Mouse (Mus musculus) brown adipose tissue, adult 24 weeks (tissue): Measurements from ENCODE around the gene Ly86. TPM values are rescaled to one million over a fixed set of nuclear protein-coding genes. Genes with fewer than 3 reads are reported as not detected.
A peak's percentile ranks its signal among the peaks of the same experiment; 100 is the strongest.

Source experiments
- H3K27ac ChIP-seq: fragments of 200-500 bp; replicated peaks from 2 replicates; pipeline ENCODE4 v1.5.1; 2012; ENCODE audit warnings: low read depth, mild to moderate bottlenecking, low read length
- H3K4me1 ChIP-seq: fragments of 200-500 bp; 2 replicates; pipeline ENCODE4 v1.6.1; 2012; ENCODE audit warnings: low read length, mixed read lengths; ENCODE audit not compliant: control insufficient read depth, insufficient read depth, insufficient read length
- H3K4me3 ChIP-seq: fragments of 200-500 bp; 2 replicates; pipeline ENCODE4 v1.5.1; 2012; ENCODE audit warnings: low read depth, mild to moderate bottlenecking, low read length, moderate library complexity; ENCODE audit not compliant: insufficient read depth
- polyA plus RNA-seq: library from polyadenylated mRNA; stranded (reverse); fragments of >200 nt; gene quantifications from 2 replicates; pipeline ENCODE4 v1.2.4, GENCODE M21; 2012; ENCODE audit not compliant: missing spikeins, insufficient read depth, insufficient read length

Ly86 gene
- 8.7 and 12.4 TPM in 2 replicates for polyA plus RNA-seq

DNA sequence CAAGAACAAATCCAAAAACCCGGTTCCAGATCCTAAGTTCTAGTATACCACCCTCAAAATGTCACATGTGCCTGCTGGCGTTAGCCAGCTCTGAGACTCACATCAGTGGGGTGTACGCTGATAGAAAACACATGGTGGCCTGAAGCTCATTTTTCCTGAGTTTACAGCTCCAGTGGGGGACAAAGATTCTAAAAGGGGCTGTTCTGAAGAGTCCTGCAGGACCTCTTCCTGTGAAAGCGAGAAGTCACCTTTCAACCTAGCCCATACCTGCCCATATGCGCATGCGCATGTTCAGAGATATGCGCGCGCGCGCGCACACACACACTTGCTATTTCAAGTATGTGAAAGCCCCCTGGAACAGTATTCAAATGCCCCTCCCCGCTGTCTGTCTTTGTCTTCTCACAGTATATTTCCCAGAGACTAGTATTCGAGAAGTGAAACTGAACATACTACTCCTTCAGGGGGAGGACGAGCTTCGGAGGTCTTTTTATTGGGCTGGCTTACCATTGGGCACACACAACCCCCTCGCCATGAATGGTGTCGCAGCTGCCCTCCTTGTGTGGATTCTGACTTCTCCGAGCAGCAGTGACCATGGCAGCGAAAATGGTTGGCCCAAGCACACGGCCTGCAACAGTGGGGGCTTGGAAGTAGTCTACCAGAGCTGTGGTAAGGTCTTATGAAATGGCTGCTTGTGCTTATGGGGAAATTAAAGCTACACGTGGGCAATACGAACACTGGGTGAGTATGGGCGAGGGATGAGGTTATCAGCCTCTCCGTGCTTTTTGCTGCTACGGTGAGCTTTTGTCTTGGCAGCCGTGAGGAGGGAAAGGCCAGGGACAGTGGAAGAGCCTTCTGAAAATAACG, at the start of gene Ly86:
TSS of gene Ly86 (plus strand) at position 300 of the 864 bp plus-strand sequence.
- Histone ChIP-seq H3K27ac (peak within 1 kb of the TSS; percentile 28), H3K4me3 (peak within 1 kb of the TSS; percentile 43), H3K4me1 (no peaks in the 10 kb centered on the region)

DNA sequence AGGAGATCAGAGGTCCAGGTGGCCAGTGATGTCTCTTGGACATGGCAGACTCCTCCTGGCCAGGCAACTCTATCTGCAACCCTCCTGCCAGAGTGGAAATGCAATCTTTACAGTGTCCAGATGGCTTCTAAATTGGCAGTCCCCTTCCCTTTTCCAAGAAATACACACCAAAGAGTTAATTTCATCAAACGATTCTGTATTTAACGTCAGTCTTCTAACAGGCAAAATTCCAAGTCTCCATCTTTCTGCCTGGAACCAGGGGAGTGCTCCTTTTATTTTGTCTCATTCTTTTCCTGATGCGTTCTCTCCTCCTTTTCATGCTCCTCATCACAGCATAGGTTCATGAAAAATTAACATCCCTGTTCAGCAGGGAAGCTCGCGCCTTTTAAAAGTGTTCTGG, 47.1 kb upstream of the Ly86 start:
- H3K27ac ChIP-seq: peak overlapping the region; percentile 73
- H3K4me3 ChIP-seq: no peak overlapping the region
- 0 out of 2 replicates have a peak, but pooled peaks cover 3% of the 10 kb centered on the region for H3K4me1 ChIP-seq

DNA sequence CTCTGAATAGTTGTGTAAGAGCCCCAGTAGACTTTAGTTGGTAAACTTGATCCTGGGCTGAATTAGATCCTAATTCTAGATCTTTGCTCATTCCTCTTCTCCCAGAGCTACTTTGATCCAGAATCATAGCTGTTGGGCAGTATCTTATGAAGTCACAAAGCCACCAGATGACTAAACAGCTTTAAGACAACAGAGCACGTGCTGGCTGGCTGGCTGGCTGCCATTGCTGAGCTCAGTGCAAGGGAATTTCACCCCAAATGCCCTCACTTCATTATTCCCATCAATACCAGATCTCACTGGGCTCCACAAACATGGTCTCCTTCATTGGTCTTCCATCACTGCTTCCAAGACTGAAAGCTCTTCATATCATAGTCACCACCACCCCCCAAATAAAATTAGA, 46.2 kb upstream of the Ly86 start:
- Histone ChIP-seq H3K4me3 (no peak overlapping the region), H3K27ac (peak overlapping the region; percentile 89), H3K4me1 (0 out of 2 replicates have a peak, but pooled peaks cover 3% of the 10 kb centered on the region)

DNA sequence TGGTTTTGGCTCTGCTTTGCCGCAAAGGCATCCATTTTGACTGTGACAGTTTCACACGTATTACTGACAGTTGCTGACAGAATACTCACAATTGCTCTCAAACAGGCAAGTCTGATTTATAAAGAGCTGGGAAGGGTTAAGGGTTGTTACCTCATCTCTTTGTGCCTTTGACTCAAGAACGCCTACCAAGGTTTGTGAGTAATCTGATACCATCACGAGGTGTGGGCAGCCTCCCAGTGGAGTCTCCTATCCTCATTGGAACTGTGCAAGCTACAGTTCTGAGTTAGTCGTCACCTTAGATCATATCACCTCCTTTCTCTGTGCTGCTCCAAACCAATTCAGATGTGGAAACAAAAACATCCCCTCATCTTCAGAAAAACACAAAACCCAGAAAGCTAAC, 42.1 kb upstream of the Ly86 start:
- Histone ChIP-seq H3K27ac (peak overlapping the region; percentile 76), H3K4me1 (0 out of 2 replicates have a peak, but pooled peaks cover 3% of the 10 kb centered on the region), H3K4me3 (no peak overlapping the region)

DNA sequence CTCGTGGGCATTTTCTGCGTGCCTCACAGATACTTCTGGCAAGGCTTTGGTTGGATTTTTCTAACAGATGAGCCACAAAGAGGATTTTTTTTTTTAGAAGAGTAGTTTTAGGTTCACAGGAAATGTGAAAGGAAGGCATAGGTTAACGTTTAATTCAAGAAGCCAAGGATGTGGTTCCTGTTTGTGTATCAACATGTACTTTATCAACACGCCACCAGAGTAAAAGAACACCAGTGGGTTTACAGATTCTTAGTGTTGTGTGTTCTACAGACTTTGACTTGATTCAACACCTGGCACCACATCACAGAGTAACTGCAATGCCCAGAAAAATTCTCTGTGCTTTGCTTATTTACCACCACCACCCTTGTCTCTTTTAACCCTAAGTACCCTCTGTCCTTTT, 37.0 kb upstream of the Ly86 start:
- no peak overlapping the region for H3K27ac ChIP-seq
- no peaks in the 10 kb centered on the region for H3K4me1 ChIP-seq
- H3K4me3 ChIP-seq: no peak overlapping the region

DNA sequence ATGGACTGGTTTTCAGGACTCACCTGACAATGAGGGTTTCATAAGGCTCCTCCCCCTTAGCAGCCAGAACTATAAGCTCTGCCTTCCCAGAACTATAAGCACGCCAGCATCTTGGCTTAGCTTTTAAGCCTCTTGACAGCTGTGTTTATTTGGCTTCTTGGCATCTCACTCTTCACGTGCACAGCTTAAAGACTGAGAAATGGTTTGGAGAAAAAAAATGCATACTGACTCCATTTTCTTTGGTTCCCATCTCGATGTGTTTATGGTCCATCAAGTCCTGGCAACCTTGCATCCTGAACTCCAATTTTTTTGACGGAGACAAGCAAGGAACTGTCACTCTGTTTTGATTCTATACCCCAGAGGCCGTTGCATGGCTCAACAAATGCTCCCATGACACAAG, 35.7 kb upstream of the Ly86 start:
- no peak overlapping the region for H3K27ac ChIP-seq
- no peaks in the 10 kb centered on the region for H3K4me1 ChIP-seq
- H3K4me3 ChIP-seq: no peak overlapping the region

DNA sequence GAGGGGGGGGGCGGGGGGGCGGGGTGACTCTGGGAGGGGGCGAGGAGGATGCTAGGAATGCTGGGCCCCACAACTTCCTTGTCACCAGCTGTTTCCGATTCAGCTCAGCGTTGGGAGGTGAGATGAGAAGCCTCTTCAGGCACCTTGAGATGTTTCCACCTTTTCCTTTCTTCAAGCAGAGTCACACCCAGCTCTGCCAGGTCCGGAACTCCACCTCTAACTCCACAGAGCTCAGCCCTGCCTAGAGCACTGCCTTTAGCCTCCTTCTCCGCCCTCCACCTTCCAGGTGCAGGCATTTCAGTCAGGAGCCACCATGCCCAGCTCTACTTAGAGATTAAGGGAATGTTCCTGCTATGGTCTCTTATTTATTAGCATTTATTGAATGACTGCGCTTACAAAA, 34.7 kb upstream of the Ly86 start:
- Histone ChIP-seq H3K4me3 (no peak overlapping the region), H3K4me1 (no peaks in the 10 kb centered on the region), H3K27ac (no peak overlapping the region)

DNA sequence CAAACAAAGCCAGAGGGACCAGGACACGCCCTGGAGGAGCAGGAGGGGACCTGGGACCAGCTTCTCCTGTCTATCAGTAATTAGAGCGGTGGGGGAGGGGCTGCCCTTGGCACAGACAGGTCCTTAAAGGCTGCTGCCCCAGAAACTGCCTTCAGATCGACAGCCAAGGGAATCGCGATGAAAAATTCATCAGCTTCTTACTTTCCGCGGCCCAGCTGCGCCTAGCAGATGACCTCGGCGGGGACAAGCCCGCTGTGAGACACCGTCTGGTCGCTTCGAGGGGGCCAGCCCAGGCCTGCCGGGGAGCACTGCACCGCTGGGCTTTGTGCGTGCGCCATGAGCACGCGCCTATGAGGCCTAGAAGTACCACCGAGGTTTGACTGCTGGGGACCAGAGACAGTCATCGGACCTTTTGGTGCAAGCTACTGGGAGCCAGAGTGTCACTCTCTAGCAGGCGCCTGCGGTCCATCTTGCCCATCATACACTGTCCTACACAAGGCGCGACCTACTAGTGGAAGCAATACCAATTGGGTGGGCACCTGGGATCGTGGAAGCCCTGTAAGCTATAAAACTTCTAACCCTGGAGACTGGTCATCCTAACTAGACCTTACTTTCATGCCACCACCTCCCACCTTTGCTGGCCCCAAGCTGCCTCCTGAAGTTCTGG, 33.3 kb upstream of the Ly86 start:
- Histone ChIP-seq H3K4me3 (no peak overlapping the region; the same call in 1 of the 2 replicates), H3K27ac (peak overlapping the region; percentile 67; the same call in 1 of the 2 replicates), H3K4me1 (no peaks in the 10 kb centered on the region)

DNA sequence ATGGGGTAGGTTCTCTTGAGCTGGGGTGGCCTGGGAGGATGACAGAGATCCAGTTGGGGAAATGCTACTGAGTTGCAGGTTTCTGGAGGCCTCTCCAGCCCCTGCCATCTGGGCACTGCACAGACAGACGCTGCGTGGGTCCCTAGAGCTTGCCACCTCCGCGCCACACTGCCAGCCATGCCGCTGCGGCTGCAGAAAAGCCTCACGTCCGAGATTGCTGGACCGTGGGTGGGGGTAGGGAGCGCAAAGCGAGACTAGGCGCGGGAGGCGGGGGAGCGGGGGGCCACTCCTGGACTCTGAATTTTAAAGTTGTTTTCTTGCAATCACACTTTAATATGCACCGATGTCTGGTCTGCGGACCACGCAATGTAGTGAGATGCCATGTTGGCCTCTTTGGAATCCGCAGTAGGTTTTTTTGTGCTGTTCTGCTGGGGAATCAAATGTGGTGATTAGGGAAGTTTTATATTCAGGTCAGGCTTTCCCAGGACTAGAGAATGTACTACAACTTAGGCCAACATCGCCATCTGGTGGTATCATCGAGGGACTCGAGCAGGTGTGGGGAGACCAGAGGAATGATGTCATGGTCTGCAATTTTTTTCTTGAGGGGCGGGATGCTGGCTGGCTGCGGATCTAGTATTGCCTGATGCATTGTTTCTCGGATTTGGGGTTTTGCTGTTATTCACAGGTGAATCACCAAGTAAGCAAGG, 32.6 kb upstream of the Ly86 start:
- Histone ChIP-seq H3K4me3 (peak overlapping the region; percentile 40), H3K4me1 (no peaks in the 10 kb centered on the region), H3K27ac (peak overlapping the region; percentile 67; the same call in 1 of the 2 replicates)

DNA sequence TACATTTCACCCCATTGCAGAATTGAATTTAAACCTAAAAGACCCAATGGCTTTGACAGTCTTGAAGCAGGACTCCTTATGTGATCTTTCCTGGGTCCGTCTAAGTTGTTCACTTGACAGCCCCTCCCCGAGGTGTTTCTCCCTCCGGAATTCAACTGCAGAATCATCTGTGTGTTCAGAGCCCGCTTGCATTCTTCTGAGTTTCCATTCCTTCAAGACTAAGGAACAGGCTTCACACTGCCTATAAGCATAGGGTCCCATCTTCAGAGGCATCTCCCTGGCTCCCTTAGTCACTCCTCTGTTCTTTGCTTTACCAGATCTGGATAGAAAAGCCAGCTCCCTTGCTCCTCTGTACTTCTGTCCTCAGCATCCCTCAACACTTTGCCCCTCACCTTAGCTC, 32.1 kb upstream of the Ly86 start:
- no peaks in the 10 kb centered on the region for H3K4me1 ChIP-seq
- H3K4me3 ChIP-seq: no peak overlapping the region

DNA sequence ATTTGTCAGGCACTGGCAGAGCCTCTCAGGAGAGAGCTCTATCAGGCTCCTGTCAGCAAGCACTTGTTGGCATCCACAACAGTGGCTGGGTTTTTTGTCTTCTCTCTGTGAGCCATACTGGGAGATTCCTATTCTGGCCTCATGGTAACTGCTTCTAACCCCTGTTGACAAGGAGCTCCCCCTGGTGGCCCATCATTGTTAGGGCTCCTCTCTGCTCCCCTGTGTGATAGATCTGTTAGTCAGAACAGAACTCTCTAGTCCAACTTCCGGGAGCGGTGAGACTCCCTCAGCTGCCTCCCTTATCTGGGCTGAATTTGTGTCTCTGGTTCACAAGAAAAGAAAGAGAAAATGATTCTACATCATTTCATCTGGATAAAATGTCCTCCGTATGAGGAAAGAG, 19.5 kb upstream of the Ly86 start:
- Histone ChIP-seq H3K4me1 (no peaks in the 10 kb centered on the region), H3K27ac (no peak overlapping the region), H3K4me3 (no peak overlapping the region)

More for the DNA sequence above, 32.1 kb upstream of the Ly86 start:
- no peak overlapping the region for H3K27ac ChIP-seq

DNA sequence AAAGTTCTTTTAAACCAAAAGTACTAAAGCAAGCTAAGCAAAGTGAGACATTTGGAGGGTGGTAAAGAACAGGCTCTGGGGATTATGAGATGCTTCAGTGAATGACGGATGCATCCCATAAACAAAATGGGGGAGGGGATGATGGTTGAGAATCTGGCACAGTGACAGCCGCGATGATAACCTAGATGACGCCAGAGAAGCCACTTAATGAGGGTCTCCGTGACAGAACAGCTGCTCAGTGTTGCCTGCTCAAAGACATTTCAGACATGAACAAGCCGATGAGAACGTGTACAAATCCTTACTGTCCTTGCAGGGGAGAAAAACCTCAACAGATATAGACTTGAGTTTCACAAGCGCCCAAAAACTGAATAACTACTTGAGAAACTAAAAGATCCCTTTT, 15.3 kb upstream of the Ly86 start:
- Histone ChIP-seq H3K4me1 (no peaks in the 10 kb centered on the region), H3K27ac (no peak overlapping the region), H3K4me3 (no peak overlapping the region)

DNA sequence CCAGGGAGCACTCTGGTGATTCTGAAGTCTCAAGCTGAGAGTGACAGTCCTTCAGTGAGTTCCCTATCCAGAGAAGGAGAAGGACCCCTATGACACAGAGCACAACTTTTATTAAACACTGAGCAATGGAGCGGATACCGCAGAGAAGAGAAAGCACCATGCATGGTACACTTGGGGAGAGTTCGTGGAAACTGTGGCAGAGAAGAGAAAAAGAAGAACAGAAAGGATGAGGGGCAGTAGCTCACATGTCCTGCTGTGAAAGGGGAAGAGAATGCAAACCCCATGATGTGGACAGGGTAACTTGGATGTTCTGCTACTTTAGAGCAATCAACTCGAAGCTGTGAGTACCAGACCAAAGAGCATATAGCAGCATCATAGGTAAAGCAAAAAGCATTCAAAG, 14.0 kb upstream of the Ly86 start:
- no peak overlapping the region for H3K4me3 ChIP-seq
- H3K27ac ChIP-seq: no peak overlapping the region

DNA sequence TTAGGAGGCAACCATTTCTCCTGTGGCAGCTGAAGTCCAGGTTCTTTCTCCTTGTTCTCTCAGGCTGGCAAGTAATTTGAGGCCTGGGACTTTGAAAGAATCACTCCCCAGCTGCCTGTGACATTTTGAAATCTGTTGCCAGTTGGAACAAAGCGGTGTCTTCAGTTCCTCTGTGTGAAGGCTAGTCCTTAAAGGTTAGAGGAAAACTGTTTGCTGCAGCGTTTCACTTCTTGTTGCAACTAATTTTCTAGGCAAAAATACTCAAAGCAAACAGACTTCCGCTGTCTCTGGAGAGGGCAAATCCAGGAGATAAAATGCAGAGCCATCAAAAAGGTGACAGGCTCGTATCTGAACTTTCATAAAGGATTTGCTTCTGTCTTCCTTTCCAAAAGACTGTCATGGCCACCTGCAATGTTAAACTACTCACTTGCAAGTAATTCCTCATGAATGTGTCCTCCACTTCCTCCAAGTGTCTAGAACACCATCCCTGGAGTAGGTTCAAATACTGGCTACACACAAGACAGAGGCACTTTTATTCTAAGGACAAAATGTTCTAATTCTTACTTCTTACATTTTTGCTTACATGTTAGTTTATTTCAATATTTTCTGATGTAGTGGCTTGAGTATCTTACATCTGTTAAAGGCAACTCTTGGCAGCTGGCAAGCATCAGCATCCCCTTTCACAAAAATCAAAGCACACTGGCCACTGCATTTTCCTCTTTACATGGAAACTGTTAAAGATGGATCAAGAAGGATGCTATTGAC, 12.0 kb upstream of the Ly86 start:
- Histone ChIP-seq H3K4me1 (0 out of 2 replicates have a peak, but pooled peaks cover under 1% of the 10 kb centered on the region), H3K4me3 (no peak overlapping the region), H3K27ac (0 out of 2 replicates have a peak overlapping the region, but pooled peaks have one; percentile 19)

More for the DNA sequence above, 14.0 kb upstream of the Ly86 start:
- no peaks in the 10 kb centered on the region for H3K4me1 ChIP-seq
